Mouse (Mus musculus): ENCODE data around the gene Tbc1d10b.

The Tbc1d10b gene

DNA sequence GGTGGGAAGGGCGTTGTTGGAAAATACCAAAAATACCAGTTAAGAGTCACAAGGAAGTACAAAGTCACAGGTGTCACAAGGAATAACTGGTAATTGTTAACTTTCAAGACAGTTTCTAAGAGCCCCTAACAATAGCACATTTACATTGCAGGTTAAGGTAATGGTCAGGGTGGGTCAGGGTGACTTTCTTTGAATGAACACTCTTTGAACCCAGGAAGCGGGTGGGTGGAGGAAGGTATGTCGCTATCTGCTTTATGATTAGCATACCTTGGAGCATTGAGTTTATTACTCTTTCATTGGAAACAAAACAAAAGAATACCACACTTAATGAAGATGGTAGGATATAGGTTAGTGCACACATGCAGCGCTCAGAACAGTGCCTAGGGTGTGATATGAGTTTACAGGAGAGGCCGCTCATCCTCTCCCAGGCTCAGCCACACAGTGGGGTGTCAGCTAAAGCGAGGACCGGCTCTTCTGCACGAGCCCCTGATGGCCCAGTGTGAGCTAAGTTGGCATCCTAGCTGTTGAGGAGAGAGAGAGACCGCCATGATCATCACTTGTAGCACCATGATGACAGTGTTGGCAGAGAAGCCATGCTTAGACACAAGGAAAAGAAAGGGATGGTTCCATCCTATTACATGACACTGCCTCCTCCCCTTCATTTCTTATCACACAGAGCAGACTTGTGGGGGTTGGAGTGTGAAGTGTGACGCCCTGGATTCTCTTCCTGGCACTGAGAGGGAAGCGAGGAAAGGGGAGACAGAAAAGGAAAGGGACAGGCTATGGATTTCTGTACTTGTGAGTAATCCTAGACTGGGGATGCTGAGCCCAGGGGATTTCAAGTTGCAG lies 17.1 kb upstream of the Tbc1d10b start:
- DNase-seq (ENCODE audit: low read depth, low spot score): peak; percentile 90

DNA sequence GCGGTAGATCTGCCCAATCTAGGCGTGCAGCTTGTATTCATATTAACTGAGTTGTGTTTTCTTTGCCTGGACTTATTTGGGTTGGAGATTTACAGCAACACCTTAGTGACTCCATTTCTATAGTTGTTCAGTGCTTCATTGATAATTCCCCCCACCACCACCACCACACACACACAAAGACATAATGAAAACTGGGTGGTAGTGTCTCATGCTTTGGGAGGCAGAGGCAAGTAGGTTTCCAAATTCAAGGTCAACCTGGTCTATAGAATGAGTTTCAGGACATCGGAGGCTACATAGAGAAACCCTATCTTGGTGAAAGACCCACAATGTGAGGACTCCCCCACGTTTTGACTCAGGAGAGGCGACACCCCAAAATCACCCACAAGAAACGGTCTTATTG lies 16.3 kb upstream of the Tbc1d10b start:
- peak; percentile 59 for DNase-seq (ENCODE audit: low read depth, low spot score)

DNA sequence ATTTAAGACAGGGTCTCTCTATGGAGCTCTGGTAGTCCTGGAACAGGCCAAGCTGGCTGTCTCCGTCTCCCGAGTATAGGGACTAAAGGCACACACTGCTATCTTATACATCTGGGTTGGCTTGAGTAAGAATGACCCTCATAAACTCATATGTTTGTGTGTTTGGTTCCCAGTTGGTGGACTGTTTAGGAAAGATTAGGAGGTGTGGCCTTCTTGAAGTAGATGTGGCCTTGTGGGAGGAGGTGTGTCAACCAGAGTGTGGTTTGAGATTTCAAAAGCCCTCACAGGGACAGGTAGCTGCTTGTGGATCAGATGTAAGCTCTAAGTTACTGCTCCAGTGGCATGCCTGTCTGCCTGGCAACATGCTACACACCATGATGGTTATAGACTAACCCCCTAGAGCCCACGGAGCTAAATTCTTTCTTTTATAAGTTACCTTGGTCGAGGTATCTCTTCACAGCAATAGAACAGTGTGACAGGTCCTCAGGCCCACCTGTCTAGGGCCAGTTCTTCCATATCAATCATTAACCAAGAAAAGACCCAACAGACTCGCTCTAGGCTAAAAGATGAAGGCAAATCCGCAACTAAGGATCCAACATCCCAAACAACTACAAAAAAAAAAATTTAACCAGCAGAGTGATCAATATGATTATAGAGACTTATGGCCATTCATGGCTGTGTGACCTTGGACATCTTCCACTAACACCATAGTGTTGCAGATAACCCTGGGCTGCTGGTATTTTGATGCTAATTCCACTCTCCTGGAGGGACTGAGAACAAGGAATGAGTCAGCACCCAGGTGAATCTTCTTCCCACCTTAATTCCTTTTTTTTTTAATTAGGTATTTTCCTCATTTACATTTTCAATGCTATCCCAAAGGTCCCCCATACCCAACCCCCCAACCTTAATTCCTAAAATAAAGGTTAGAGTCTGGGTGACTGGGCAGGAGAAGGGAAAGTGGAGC lies 15.5 kb upstream of the Tbc1d10b start:
- DNase-seq (ENCODE audit: low read depth, low spot score): peak; percentile 84

DNA sequence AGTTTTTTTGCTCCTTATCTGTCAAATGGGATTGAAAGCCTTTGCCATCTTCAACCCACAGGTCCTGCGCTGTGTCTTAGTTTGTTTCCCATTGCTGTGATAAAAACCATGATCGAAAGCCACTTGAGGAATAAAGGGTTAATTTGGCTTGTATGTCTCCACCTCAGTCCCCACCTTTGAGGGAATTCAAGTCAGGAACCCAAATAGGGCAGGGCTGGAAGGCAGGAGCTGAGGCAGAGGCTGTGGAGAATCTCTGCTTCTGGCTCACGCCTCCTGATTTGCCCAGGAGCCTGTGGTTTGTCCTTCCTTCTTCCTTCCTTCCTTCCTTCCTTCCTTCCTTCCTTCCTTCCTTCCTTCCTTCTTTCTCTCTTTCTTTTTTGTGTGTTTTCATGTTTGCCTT lies 14.8 kb upstream of the Tbc1d10b start:
- peak; percentile 44 for DNase-seq (ENCODE audit: low read depth, low spot score)

DNA sequence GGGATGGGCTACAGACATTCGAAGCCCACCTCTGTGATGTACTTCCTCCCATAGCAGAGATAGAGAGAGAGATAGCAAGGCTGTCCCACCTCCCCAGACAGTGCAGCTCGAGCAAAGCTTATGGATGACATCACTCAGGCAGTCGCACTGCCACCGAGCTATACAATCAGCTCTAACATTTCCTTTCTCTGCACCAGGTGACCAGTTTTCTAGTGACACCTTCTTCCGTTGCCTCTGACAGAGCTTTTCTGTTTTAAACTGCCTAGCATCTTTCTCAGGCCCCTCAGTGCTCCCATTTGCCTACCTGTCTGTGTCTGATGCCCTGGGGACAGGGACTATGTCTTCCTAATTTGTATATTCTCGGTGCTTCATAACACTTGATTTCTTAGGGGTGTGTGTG lies 12.2 kb upstream of the Tbc1d10b start:
- peak; percentile 26 for DNase-seq (ENCODE audit: low read depth, low spot score)

DNA sequence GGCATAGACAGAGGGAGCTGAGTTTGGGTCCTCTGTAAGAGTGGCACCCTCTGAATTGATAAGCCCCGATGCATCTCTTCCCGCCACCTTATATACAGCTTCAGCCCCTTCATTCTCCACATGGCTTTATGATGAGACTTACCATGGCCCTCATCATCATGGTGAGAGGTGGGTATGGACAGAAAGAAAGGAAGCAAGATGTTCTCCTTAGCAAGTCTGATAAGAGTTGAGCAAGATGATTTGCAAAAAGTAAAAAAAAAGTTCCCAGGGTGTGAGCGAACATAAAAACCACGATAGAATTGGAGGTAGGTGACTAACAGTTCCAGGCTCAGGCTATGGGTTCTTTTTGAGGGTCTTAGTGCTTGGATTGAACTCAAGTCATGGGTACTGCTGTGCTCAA lies 10.4 kb upstream of the Tbc1d10b start:
- DNase-seq (ENCODE audit: low read depth, low spot score): no peak

DNA sequence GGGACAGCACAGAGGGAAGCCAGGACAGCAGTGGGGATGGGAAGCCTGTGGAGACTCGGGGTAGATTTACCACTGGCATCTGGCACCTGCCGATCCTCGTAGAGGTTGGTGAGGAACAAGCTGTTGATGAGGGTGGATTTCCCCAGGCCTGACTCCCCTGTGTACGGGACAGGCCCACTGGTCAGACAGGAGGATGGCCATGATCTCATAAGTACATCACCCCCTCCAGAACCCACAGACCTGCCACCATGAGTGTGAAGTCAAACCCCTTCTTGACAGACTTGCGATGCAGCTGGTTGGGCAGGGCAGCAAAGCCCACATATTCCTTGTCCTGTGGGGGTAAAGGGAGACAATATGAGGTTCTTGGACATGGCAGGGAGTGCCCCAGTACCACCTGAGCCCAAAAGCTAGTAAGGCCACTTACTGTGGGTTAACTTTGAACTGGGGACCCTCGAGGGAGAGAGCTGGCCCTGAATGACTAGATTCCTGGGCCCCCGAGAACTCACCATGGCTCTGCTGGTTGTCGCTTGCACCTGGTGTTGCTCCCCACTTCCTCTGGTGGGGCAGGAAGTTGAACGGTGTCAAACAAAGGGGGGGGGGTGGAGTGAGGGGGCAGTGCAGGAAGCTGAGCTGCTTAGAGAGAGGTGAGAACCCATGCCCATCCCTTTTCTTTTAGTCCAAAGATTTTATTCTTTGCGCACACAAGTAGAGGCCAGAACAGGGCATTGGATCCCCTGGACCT lies 9.8 kb upstream of the Tbc1d10b start:
- peak; percentile 36 for DNase-seq (ENCODE audit: low read depth, low spot score)

DNA sequence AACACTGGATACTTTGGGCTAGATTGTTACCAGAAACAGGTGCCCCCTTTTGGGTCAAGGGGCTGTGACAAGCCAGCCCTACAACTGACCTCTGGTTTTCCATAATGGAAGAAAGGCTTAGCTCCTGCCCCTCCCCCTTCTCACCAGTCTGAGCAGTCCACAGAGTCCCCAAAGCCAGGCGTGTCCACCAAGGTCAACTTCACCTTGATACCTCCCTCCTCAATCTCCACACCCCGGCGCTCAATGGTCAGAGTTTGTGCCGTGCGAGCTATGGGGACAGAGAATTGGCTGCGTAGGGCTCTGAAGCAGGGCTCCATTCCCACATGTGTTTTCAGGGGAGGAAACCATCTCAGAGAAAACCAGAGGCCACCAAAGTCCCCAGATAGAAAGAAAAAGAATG lies 9.2 kb upstream of the Tbc1d10b start:
- DNase-seq (ENCODE audit: low read depth, low spot score): peak; percentile 73

DNA sequence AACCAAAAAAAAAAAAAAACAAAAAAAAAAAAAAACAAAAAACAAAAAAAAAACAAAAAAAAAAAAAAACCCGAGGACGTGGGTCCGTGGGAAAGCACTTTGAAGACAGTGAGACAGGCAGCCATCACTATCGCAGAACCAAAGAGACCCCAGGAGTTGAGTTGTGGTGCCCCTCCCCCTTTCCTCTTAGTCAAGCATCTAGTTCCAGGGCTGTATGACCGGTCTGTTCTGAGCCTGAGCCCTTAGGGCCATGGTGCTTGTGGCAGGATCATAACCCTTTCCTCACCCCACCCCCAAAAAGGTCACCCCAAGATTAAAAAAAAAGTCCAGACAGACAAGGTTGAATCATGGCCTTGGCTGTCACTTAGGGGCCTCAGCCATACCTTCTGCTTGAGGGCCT lies 8.0 kb upstream of the Tbc1d10b start:
- DNase-seq (ENCODE audit: low read depth, low spot score): peak; percentile 73

DNA sequence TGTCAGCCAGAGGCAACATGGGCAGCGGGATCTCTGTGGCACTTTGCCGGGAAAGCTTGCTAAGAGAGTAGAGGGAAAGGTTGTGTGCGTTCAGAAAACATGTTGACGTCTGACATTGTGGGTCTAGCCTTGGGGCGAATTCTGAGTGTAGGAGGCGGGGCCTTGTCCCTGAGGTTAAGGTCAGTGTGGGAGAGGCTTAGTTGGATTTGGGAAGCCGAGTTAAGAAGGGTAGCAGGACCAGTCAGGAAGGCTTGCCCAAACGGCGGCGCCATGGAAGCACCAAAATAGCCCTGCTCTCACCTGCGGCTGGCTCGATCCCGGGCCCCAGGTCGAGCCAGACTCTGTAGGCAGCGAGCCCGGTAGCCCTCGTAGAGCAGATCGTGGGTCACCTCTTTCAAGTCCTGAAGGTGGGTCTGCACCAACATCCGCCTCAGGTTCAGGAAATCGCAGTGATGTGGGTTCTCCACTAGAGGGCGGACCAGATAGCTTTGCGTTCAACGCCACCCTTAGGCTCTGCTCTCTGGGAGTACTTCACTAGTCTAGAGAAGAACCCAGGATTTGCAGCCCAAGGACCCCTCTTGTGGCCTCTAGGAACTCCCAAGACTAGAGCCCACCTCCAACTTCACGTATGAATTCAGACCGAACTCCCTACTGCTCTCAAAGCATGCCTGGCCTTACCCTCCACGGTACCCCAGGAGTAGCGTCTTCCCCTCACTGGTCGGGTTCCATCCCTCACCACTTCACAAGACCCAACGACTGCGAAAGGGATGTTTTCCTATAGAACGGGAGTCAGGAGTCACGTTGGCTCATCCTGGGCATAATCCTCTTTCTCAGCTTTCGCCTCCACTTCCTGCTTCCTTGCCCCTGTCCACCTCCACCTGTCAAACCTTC lies 7.0 kb upstream of the Tbc1d10b start:
- DNase-seq (ENCODE audit: low read depth, low spot score): peak; percentile 91

DNA sequence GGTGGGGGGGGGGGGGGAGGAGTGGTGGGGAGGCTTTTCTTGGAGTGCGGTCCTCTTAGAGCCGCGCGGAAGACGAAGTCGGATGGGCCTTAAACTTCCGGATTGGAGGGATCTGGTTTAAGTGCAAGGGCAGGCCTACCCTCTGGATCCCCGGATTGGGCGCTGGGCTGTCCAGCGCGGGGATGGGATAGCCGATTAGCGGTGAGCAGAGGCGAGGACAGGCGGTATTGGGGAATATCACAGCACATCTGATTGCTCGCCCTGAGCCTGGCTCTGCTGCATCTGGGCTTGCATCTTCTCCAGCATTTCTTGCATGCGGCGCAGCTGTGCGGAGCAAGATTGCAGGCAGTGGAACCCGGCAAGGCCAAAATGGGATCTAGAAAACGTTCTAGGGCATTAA lies 6.3 kb upstream of the Tbc1d10b start:
- no peak for DNase-seq (ENCODE audit: low read depth, low spot score)

DNA sequence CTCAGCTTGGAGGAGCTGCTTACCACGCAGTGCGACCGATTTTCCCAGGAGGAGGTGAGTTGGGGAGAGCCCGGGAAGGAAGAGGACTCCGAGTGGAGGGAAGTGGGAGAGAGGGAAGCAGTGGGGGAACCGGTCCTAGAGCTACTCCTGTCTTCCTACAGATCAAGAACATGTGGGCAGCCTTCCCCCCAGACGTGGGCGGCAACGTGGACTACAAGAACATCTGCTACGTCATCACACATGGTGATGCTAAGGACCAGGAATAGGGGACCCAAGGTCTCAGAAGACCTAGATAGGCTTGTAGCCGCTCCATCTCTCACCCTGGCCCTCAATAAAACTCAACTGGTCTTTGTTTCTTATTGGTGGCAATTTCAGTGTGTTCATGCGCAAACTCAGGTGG lies 5.7 kb upstream of the Tbc1d10b start:
- DNase-seq (ENCODE audit: low read depth, low spot score): no peak

DNA sequence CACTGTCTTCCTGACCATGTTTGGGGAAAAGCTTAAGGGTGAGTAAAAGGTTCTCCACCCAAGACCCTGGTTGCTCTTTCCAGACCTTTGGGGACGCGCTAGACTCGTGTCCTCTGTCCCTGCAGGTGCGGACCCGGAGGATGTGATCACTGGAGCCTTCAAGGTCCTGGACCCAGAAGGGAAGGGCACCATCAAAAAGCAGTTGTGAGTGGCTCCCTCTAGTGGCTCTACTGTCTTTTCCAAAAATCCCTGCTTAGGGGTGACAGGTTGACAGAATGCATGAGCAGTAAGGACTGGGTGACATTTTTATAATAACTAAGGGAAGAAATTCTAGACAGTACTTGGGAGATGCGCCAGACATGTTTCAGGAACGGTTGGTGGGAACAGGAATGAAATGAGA lies 5.2 kb upstream of the Tbc1d10b start:
- DNase-seq (ENCODE audit: low read depth, low spot score): peak; percentile 86

DNA sequence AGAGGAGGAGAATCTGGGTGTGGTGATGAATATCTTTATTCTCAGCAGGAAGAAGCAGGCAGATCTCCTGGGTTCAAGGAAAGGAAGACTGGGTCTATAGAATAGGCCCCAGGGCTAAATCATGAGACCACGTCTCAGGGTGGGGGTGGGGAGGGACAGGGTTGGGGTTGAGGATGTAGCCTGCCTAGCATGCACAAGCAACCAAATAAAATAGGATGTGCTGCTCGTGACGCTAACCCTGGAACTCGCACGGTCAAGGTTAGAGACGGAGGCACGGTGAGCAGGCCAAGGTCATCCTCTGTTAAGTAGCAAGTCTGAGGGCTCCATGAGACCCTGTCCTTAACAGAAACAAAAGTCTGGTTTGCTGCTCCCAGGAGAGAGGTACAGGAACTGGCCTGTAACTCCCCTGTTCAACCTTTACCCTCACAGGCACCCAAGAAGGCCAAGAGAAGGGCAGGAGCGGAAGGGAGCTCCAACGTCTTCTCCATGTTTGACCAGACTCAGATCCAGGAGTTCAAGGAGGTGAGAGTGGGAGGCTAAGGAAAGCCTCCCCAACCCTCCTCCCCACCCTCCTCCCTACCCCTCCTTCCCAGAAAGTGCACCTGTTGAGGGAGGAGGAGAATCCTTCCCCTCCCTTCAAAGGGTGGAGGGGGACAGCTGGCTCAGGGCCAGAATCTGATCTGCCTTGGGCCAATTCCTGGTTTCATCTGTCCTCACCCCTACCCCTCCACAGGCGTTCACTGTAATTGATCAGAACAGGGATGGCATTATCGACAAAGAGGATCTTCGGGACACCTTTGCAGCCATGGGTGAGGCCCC lies 4.4 kb upstream of the Tbc1d10b start:
- peak; percentile 96 for DNase-seq (ENCODE audit: low read depth, low spot score)

DNA sequence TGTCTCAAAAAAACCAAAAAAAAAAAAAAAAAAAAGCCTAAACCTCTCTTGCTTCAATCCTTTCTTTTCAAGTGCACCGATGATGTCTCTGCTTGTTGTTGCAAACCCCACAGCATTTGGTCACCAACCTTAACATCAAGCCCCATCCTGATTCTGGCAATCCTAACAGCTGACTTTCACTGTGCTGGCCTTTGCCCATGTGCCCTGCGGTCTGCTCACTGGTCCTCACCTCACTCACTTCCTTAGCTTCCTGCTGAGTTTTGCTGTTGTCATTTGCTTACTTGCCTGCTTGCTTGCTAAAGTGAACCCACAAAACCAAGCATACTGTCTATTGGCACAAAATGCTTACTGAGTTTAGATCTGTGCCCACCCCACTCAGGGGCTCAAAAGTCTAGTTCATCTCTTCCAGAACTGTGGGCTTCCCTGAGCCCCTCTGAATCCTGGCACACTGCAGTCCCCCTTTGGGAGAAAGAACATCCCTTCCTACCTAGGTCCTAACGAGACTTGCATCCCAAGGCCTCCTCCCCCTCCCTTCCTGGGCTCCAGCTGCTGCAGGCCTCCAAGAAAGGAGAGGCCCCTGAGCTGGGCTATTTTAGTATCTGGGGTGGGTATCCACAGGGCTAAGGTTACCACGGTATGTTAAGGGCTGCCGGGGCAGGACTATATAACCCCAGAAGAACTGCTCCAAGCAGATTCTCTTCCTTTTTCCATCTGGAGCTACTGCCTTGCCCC lies 2.9 kb upstream of the Tbc1d10b start:
- no peak for DNase-seq (ENCODE audit: low read depth, low spot score)

DNA sequence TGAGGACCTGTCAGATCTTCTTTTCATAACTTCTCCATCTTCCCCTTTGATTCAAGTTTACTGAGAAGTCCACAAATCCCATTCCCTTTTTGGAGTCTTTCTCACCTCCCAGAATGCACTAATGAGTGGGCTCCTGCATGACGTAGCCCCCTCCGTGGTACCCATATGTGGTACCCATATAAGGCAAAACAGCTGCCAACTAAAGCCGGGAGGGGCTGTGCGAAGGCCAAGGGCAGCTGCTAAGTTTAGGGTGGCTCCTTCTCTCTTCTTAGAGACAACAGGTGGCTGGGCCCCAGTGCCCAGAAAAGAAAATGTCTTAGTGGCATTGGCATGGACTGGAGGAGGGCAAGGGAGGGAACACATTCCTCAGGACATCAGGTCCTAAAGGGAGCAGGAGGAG lies 2.0 kb upstream of the Tbc1d10b start:
- DNase-seq (ENCODE audit: low read depth, low spot score): no peak

DNA sequence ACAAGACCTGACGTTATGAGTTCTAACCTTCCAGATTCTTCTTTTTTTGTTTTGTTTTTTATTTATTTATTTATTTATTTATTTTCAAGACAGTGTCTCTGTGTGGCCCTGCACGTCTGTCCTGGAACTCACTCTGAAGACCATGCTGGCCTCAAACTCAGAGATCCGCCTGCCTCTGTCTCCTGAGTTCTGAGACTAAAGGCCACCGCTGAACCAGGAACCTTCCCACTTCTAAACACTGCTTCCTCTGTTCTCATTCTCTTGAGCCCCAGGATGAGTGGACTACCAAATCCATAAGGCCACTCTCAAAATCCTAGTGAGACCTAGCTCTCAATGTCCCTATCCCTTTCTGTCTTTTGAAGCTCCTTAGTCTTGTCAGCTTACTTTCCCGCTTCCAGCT lies 1.6 kb upstream of the Tbc1d10b start:
- no peak for DNase-seq (ENCODE audit: low read depth, low spot score)

DNA sequence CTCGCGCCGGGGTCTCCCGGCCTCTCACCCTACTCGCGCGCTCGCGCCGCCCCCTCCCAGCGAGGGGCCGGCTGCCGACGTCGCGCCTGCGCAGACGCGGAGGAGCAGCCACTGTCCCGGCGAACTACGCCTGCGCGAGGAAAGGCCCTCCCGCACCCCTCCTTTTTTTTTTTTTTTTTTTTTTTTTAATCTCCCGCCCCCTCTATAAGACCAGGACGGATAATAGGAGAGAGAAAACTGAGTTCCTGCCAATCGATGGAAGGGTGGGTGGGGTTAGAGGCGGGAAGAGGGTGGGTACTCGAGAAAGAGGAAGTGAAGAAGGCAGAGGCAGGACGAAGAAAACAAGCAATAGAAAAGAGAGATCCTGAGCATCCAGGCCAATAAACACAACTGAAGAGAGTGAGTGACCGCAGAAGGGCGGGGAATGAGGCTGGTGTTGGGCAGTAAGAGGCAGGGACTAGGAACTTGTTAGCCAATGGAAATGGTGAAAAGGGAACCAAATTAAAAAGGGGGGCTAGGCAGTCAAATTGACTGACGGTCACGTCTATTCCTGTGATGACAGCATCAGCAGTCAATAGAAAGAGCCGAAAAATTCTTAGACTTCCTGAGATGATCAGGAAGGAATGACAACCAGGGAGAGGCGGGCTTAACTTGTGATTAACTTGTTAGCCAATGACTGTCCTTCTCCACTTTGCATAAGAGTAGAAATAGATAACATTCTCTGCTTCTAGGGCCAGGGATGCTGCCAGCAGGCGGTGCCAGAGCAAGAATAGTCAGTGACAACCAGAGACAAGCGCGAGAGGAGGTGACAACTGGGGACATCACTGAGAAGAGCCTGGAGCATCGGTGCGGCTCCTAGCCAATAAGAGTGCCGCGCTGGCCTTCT lies 528 bp upstream of the Tbc1d10b start, which contains the start of gene Mylpf:
TSS of gene Mylpf (plus strand) at position 338 of the 886 bp plus-strand sequence.
- peak; percentile 99 for DNase-seq (ENCODE audit: low read depth, low spot score)
